Mouse (Mus musculus) ovary, adult 18-20 months (tissue): ENCODE data around the gene Creld2.

Source experiments
- DNase-seq: peaks from one replicate; pipeline ENCODE4 v3.0.0; 2022; ENCODE audit warnings: low spot score, mixed read lengths

Gene Creld2

GRCm38 (mm10) chr15:88828800-88829705, 9.6 kb downstream of the Creld2 start:
- peak; percentile 56 for DNase-seq

DNA sequence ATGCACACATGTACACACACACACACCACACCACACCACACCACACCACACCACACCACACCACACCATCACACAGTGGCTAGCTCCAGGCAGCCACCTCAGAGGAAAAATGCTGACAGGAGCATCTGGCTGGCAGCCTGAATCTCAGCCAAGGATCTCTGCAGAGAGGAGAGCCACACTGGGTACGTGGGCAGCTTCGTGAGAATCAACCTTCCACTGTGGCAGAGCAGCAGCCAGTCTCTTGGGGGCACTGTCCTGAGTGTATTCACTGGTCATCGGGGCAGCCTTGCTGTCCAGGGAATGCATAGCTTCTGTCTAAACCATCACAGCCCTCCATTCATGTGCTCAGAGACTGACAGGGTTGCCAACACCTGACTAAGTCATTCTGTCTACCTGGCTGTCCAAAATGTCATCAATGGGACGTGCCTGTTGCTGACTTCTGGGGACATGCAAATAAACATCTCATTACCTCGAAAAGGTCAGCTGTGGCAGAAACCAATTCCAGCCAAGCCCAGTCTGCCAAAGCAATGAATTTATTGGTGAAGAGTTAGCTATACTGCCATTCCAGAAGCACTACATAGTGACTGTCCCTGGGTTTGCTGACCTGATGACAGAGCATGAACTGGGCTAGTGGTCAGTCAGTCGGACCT, 10.5 kb downstream of the Creld2 start:
- DNase-seq, result no peak

- no peak for DNase-seq
Measured at GRCm38 (mm10) chr15:88830696-88831095, 11.2 kb downstream of the Creld2 start.

- no peak for DNase-seq
Measured at GRCm38 (mm10) chr15:88831482-88831881, 12.0 kb downstream of the Creld2 start.

- DNase-seq, result no peak
Measured at GRCm38 (mm10) chr15:88832536-88832935, 13.1 kb downstream of the Creld2 start.

DNA sequence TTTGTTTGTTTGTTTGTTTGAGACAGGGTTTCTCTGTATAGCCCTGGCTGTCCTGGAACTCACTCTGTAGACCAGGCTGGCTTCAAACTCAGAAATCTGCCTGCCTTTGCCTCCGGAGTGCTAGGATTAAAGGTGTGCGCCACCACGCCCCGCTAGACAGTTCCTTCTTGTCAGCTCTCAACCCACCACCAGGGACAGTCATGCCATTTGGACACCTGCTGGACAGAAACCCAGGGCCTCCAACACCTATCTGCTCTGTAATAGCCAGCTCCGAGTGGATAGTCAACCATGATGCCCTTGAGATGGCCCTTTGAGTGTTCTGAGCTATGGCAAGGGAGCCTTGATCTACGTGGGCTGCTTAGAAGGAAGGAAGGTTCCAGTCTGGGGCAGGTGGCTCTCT, 16.6 kb downstream of the Creld2 start:
- DNase-seq, result no peak

GRCm38 (mm10) chr15:88836571-88836970, 17.1 kb downstream of the Creld2 start:
- no peak for DNase-seq

GRCm38 (mm10) chr15:88837199-88837932, 17.9 kb downstream of the Creld2 start:
- peak; percentile 66 for DNase-seq

- DNase-seq, result no peak
Measured at GRCm38 (mm10) chr15:88837977-88838376, 18.5 kb downstream of the Creld2 start.

DNA sequence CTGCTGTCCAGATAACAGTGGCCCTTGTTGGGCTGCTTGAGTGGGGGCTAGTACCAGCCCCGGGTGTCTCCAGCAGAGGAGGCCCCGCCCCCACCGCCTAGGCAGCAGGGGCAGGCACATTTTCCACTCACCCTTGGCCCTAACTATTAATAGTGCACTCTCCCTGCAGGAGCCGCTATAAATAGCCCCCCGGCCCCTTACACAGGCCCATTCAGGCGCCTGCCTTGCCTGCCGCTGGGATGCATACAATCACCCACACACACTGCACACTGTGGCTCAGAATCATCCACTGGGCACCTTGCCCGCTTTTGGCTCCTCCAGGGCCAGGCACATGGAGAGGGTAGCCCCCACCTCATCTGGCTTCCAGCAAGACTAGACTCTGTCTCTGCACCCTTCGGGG, 19.8 kb downstream of the Creld2 start:
- peak; percentile 40 for DNase-seq

DNA sequence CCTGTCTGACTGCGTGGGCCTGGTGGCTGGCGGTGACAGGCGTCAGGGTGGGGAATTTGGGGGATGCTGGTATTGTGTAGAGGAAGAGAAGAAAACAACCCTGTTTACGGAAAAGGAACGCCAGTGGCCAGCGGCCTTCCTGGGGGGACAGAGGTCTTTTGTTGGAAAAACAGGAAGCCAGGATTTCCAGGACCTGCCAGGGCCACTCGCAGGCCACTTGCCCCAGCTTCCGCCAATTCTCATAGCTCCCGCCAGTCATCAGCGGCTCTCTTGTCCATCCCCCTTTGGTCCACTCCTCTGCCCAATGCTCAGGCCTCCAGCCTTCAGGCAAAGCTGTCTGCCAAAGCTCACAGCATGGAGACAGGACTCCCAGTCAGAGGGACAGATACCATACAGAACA, 20.7 kb downstream of the Creld2 start:
- DNase-seq, result no peak

DNA sequence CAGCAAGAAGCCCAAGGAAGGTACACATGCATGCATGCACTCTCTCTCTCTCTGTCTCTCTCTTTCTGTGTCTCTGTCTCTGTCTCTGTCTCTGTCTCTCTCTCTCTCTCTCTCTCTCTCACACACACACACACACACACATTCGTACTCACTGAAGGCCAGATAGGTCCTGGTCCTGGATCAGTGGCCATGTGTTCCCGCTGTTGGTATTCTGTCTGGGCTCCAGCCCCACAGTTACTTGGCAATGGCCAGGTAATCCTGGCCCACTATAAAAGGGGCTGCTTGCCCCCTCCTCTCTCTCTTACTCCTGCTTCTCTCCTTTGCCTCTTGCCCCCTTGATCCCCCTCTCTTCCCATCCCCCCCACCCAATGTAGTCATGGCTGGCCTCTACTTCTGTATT, 21.7 kb downstream of the Creld2 start:
- no peak for DNase-seq

DNA sequence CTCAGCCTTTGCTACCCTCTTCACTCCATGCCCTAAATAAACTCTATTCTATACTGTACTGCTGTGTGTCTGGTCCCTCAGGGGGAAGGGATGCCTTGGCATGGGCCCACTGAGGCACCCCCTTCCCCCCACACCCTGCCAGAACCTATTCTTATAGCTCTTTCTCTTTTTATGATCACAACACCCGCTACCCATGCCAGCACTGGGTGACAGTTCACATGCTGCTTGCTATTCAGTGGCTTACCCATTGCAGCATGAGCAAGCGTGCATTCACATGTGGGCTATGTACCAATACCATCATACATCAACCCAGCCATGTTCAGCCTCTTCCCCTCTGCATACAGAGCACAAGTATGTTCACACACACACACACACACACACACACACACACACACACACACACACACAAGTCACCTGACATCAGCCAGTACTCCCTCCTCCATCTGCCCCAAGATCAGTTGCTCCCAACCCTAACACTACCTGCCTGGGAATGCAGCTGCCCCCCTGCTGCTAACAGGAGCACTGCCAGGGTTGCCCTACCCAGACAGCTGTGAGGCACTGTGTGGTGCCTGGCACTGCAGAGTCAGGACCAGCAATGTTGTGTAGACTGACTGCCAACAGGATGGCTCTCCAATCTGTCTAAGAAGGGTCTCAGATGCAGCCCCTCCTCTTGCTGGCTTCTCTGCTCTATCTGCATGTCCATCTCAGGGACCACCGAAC, 22.3 kb downstream of the Creld2 start:
- no peak for DNase-seq

- DNase-seq, result no peak
Measured at GRCm38 (mm10) chr15:88842300-88842673, 22.8 kb downstream of the Creld2 start.

DNA sequence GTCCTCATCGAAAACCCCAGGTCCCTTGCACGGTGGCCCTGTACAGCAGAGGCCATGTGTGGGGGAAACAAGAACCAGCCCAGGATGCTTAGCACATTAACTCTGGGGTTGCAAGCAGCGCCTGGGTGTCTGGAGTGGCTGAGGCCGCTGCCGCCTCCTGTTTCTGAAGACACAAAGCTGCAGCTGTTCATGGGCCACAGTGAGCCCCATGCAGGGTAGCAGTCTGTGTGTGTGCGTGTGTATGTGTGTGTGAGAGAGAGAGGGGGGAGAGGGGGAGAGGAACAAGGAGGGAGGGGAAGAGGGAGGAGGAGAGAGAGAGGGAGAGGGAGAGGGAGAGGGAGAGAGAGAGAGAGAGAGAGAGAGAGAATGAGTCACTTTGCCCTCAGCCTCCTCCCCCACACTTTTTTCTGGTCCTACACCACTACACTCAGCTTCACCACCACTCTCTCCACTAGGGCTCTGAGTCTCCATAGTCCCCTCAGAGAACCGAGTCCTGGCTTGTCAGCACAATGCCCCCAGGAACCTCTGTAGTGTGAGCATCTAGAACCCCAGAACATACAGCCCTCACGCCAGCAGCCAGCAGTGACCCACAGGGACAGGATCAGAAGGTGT, 24.1 kb downstream of the Creld2 start:
- DNase-seq, result no peak

- no peak for DNase-seq
Measured at GRCm38 (mm10) chr15:88844966-88845365, 25.5 kb downstream of the Creld2 start.

DNA sequence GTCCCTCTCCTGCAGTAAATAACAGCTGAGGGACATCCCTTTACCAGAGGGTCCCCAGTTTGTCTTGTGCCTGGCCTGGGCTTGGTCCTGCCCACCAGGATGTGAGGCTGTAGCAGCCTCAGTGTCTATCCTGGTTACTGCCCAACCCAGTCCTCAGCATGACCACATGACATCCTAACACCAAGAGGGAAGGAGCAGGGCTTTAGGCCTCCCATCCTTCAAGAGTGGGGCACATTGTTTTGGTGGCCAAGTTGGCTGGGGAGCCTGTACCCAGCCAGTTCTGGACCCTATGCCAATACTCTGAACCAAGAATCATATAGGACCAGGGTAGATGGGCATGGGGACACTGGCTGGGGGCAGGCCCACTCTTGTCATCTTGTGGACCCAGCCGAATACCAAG, 29.2 kb downstream of the Creld2 start:
- no peak for DNase-seq

DNA sequence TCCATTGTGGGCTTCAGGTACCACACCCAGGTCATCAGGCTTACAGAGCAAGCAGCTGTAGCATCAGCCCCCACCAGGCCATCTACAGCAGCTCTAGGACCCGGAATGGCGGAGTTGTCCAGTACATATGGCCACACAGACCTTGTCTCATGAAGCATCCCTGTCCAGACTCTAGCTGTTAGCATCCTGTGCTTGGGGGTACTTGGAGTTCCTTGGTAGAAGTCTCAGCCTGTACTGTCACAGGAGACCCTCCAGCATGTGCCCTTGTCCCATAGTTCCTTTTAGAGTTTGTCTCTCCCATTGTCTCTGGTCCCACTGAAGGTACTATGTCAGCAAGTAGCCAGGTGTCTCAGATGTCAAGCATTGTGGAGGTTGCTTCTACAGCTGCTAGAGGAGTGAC, 30.2 kb downstream of the Creld2 start:
- DNase-seq, result no peak

DNA sequence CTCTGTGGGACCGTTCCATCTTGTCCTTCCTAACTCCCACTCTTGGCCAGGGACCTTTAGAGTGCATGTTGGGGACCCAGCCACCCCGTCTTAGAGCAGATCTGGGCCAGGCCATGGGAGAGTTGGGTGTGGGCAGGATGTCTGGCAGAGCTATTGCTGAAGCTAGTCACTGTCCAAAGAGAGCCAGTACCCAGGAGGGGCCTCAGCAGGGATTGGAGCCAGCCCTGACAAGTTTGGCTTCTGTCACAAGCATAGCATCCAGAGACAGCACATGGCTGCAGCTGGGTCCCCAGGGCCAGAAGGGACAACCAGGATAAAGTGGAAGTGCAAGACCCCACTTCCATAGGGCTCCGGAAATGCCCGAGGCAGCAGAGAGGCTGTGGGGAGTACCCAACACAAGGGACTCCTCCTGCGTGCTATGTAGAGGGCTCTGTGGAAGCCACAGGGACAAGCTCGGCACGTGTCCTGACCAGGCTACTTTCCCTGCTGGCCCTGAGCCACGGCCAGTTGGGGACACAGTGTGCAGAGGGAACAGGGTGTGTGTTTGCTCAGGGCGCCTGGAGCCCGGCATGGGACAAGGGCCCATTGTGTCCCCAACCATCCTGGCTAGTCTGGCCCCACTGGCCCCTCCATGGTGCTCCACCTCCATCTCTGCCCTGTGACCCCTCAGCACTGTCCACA, 30.8 kb downstream of the Creld2 start:
- peak; percentile 71 for DNase-seq

- no peak for DNase-seq
Measured at GRCm38 (mm10) chr15:88851076-88851475, 31.6 kb downstream of the Creld2 start.

- no peak for DNase-seq
Measured at GRCm38 (mm10) chr15:88851507-88852149, 32.2 kb downstream of the Creld2 start.
